Mouse (Mus musculus) heart, embryonic 12.5 days (tissue): ENCODE data around the gene Pheta2. TPM values are rescaled to one million over a fixed set of nuclear protein-coding genes. Genes with fewer than 3 reads are reported as not detected.
A peak's percentile ranks its signal among the peaks of the same experiment; 100 is the strongest.

Experiments used
- ATAC-seq: fragments of 200-750 bp; cut with Nextera tagmentation; 2 replicates; pipeline ENCODE4 v1.8.0; 2017; ENCODE audit warnings: moderate TSS enrichment, moderate library complexity; ENCODE audit not compliant: insufficient number of reproducible peaks, low FRiP score
- H3K27ac ChIP-seq: fragments of 300-500 bp; sonication (generic); 2 replicates; pipeline ENCODE4 v1.5.1; 2016; ENCODE audit warnings: mild to moderate bottlenecking, moderate library complexity; ENCODE audit not compliant: poor library complexity, severe bottlenecking
- H3K27me3 ChIP-seq: fragments of 300-500 bp; sonication (generic); replicated peaks from 2 replicates; pipeline ENCODE4 v1.6.1; 2016; ENCODE audit warnings: mild to moderate bottlenecking, moderate library complexity
- H3K36me3 ChIP-seq: fragments of 300-500 bp; sonication (generic); 2 replicates; pipeline ENCODE4 v1.6.1; 2016; ENCODE audit warnings: mild to moderate bottlenecking, moderate library complexity
- H3K4me1 ChIP-seq: fragments of 300-500 bp; sonication (generic); replicated peaks from 2 replicates; pipeline ENCODE4 v1.6.1; 2016; ENCODE audit warnings: mild to moderate bottlenecking
- H3K4me2 ChIP-seq: fragments of 300-500 bp; sonication (generic); 2 replicates; pipeline ENCODE4 v1.6.1; 2016; ENCODE audit warnings: mild to moderate bottlenecking, moderate library complexity
- H3K4me3 ChIP-seq: fragments of 300-500 bp; sonication (generic); 2 replicates; pipeline ENCODE4 v1.5.1; 2016; ENCODE audit warnings: mild to moderate bottlenecking
- H3K9ac ChIP-seq: fragments of 300-500 bp; sonication (generic); 2 replicates; pipeline ENCODE4 v1.6.1; 2016; ENCODE audit warnings: mild to moderate bottlenecking, moderate library complexity
- H3K9me3 ChIP-seq: fragments of 300-500 bp; sonication (generic); replicated peaks from 2 replicates; pipeline ENCODE4 v1.6.1; 2016; ENCODE audit warnings: mild to moderate bottlenecking, moderate library complexity
- WGBS: fragments of 180-500 bp; shearing (Covaris S2); methylation state at CpG from one replicate; pipeline ENCODE4 v1.1.7; 2016; 5-methylcytosine and 5-hydroxymethylcytosine counted together
- polyA plus RNA-seq: library from polyadenylated mRNA; unstranded; fragments of >200 nt; fragmentation: Nextera tagmentation; extraction: Ambion mirVana; gene quantifications from 2 replicates; pipeline ENCODE4 v1.2.1, GENCODE M21; 2016

Gene Pheta2
- polyA plus RNA-seq, result 9.8 and 9.9 TPM in 2 replicates

GRCm38 (mm10) chr15:82338593-82339112, at the start of gene Pheta2, which contains the start of the genes Naga and Smdt1:
Pheta2 (plus strand) TSS chr15:82338942.
Naga (minus strand) TSS chr15:82338925.
Smdt1 (plus strand) TSS chr15:82338959.
- Histone ChIP-seq H3K4me1 (peaks cover 41% of the 10 kb centered on the region), H3K4me3 (peak within 1 kb of the TSS; percentile 67), H3K9me3 (no peaks in the 10 kb centered on the region), H3K4me2 (peak within 1 kb of the TSS; percentile 73), H3K27ac (peak within 1 kb of the TSS; percentile 71), H3K9ac (peak within 1 kb of the TSS; percentile 73), H3K27me3 (no peaks in the 10 kb centered on the region), H3K36me3 (peaks cover 34% of the 10 kb centered on the region)
- under 1% methylated on average over 41 of the region's 41 CpGs for WGBS
- ATAC-seq, result peak; percentile 89

GRCm38 (mm10) chr15:82290252-82290651, 48.5 kb upstream of the Pheta2 start:
- Histone ChIP-seq H3K27me3 (no peaks in the 10 kb centered on the region), H3K4me3 (no peak overlapping the region), H3K4me1 (peaks cover 15% of the 10 kb centered on the region), H3K27ac (no peak overlapping the region), H3K9ac (no peak overlapping the region), H3K9me3 (no peaks in the 10 kb centered on the region), H3K4me2 (no peak overlapping the region), H3K36me3 (no peaks in the 10 kb centered on the region)
- 88% methylated on average over 7 of the region's 7 CpGs for WGBS
- no peak for ATAC-seq

- ATAC-seq, result no peak; the same call in 1 of the 2 replicates
- no peaks in the 10 kb centered on the region for H3K27me3 ChIP-seq
- 24% methylated on average over 5 of the region's 5 CpGs for WGBS
- no peaks in the 10 kb centered on the region for H3K9me3 ChIP-seq
- H3K4me1 ChIP-seq, result peaks cover 15% of the 10 kb centered on the region
- peak overlapping the region; percentile 51 for H3K4me2 ChIP-seq
- no peaks in the 10 kb centered on the region for H3K36me3 ChIP-seq
- H3K27ac ChIP-seq, result no peak overlapping the region
- H3K4me3 ChIP-seq, result peak overlapping the region; percentile 8; the same call in 1 of the 2 replicates
- H3K9ac ChIP-seq, result 0 out of 2 replicates have a peak overlapping the region, but pooled peaks have one; percentile 1
Measured at GRCm38 (mm10) chr15:82292851-82293250, 45.9 kb upstream of the Pheta2 start.

GRCm38 (mm10) chr15:82293271-82293711, 45.5 kb upstream of the Pheta2 start:
- peak overlapping the region; percentile 1; the same call in 1 of the 2 replicates for H3K9ac ChIP-seq
- WGBS, result 15% methylated on average over 7 of the region's 7 CpGs
- H3K4me3 ChIP-seq, result peak overlapping the region; percentile 8
- peak overlapping the region; percentile 51 for H3K4me2 ChIP-seq
- no peaks in the 10 kb centered on the region for H3K27me3 ChIP-seq
- ATAC-seq, result no peak
- H3K4me1 ChIP-seq, result peaks cover 15% of the 10 kb centered on the region
- no peaks in the 10 kb centered on the region for H3K9me3 ChIP-seq
- H3K27ac ChIP-seq, result no peak overlapping the region
- no peaks in the 10 kb centered on the region for H3K36me3 ChIP-seq

- Histone ChIP-seq H3K4me1 (peaks cover 20% of the 10 kb centered on the region), H3K4me3 (no peak overlapping the region), H3K9me3 (no peaks in the 10 kb centered on the region), H3K27me3 (peaks cover 4% of the 10 kb centered on the region), H3K4me2 (no peak overlapping the region), H3K27ac (no peak overlapping the region), H3K36me3 (no peaks in the 10 kb centered on the region), H3K9ac (no peak overlapping the region)
- 52% methylated on average over 8 of the region's 8 CpGs for WGBS
- ATAC-seq, result peak; percentile 33; the same call in 1 of the 2 replicates
Measured at GRCm38 (mm10) chr15:82294059-82294458, 44.7 kb upstream of the Pheta2 start.

- ATAC-seq, result peak; percentile 69
- Histone ChIP-seq H3K4me2 (peak within 1 kb of the TSS; percentile 46), H3K9ac (no peak within 1 kb of the TSS), H3K36me3 (no peaks in the 10 kb centered on the region), H3K9me3 (no peaks in the 10 kb centered on the region), H3K4me3 (no peak within 1 kb of the TSS), H3K4me1 (peaks cover 13% of the 10 kb centered on the region; the same call in 1 of the 2 replicates), H3K27ac (no peak within 1 kb of the TSS), H3K27me3 (peaks cover 4% of the 10 kb centered on the region)
- WGBS, result 45% methylated on average over 39 of the region's 39 CpGs
Measured at GRCm38 (mm10) chr15:82298764-82299561, 39.8 kb upstream of the Pheta2 start, which contains the start of gene Wbp2nl. Wbp2nl (plus strand) TSS chr15:82298954.

- Histone ChIP-seq H3K27me3 (0 out of 2 replicates have a peak, but pooled peaks cover 4% of the 10 kb centered on the region), H3K9ac (no peak overlapping the region), H3K27ac (no peak overlapping the region), H3K4me1 (no peaks in the 10 kb centered on the region), H3K36me3 (no peaks in the 10 kb centered on the region), H3K4me3 (no peak overlapping the region), H3K4me2 (no peak overlapping the region), H3K9me3 (no peaks in the 10 kb centered on the region)
- WGBS, result 75% methylated on average over 3 of the region's 3 CpGs
- ATAC-seq, result no peak
Measured at GRCm38 (mm10) chr15:82307107-82307506, 31.6 kb upstream of the Pheta2 start.

- 81% methylated on average over 3 of the region's 3 CpGs for WGBS
- 0 out of 2 replicates have a peak, but pooled peaks cover 4% of the 10 kb centered on the region for H3K27me3 ChIP-seq
- no peak for ATAC-seq
- H3K4me3 ChIP-seq, result no peak overlapping the region
- no peaks in the 10 kb centered on the region for H3K4me1 ChIP-seq
- no peak overlapping the region for H3K27ac ChIP-seq
- H3K4me2 ChIP-seq, result no peak overlapping the region
- no peak overlapping the region for H3K9ac ChIP-seq
- H3K9me3 ChIP-seq, result no peaks in the 10 kb centered on the region
- H3K36me3 ChIP-seq, result no peaks in the 10 kb centered on the region
Measured at GRCm38 (mm10) chr15:82308416-82308815, 30.3 kb upstream of the Pheta2 start.

- Histone ChIP-seq H3K27me3 (0 out of 2 replicates have a peak, but pooled peaks cover 1% of the 10 kb centered on the region), H3K9ac (no peak overlapping the region), H3K27ac (no peak overlapping the region), H3K9me3 (no peaks in the 10 kb centered on the region; the same call in 1 of the 2 replicates), H3K36me3 (no peaks in the 10 kb centered on the region), H3K4me3 (no peak overlapping the region), H3K4me1 (no peaks in the 10 kb centered on the region), H3K4me2 (no peak overlapping the region)
- ATAC-seq, result no peak
- 85% methylated on average over 6 of the region's 6 CpGs for WGBS
Measured at GRCm38 (mm10) chr15:82317839-82318238, 20.9 kb upstream of the Pheta2 start.

GRCm38 (mm10) chr15:82319613-82320012, 19.1 kb upstream of the Pheta2 start:
- H3K36me3 ChIP-seq, result no peaks in the 10 kb centered on the region
- no peak overlapping the region for H3K9ac ChIP-seq
- H3K4me3 ChIP-seq, result no peak overlapping the region
- 57% methylated on average over 1 of the region's 1 CpGs for WGBS
- no peak overlapping the region for H3K27ac ChIP-seq
- no peaks in the 10 kb centered on the region for H3K4me1 ChIP-seq
- H3K4me2 ChIP-seq, result no peak overlapping the region
- no peak for ATAC-seq
- H3K9me3 ChIP-seq, result no peaks in the 10 kb centered on the region; the same call in 1 of the 2 replicates
- 0 out of 2 replicates have a peak, but pooled peaks cover 11% of the 10 kb centered on the region for H3K27me3 ChIP-seq

- Histone ChIP-seq H3K36me3 (no peaks in the 10 kb centered on the region), H3K9ac (no peak overlapping the region), H3K4me1 (no peaks in the 10 kb centered on the region), H3K27me3 (0 out of 2 replicates have a peak, but pooled peaks cover 11% of the 10 kb centered on the region), H3K4me3 (no peak overlapping the region), H3K9me3 (no peaks in the 10 kb centered on the region; the same call in 1 of the 2 replicates), H3K4me2 (no peak overlapping the region), H3K27ac (no peak overlapping the region)
- no peak for ATAC-seq
- 79% methylated on average over 8 of the region's 8 CpGs for WGBS
Measured at GRCm38 (mm10) chr15:82322195-82322594, 16.5 kb upstream of the Pheta2 start.
